Mouse (Mus musculus) stomach, embryonic 16.5 days (tissue): ENCODE measurements around the gene Pck2. TPM values are rescaled to one million over a fixed set of nuclear protein-coding genes. Genes with fewer than 3 reads are reported as not detected.
A peak's percentile ranks its signal among the peaks of the same experiment; 100 is the strongest.

Source experiments
- ATAC-seq: fragments of 200-750 bp; cut with Nextera tagmentation; 2 replicates; pipeline ENCODE4 v1.8.0; 2017; ENCODE audit warnings: moderate number of reproducible peaks, moderate TSS enrichment; ENCODE audit not compliant: insufficient read depth, low FRiP score
- H3K27ac ChIP-seq: fragments of 300-500 bp; sonication (generic); 2 replicates; pipeline ENCODE4 v1.5.1; 2014; ENCODE audit warnings: low read length
- H3K27me3 ChIP-seq: fragments of 300-500 bp; sonication (generic); 2 replicates; pipeline ENCODE4 v1.6.1; 2014; ENCODE audit warnings: low read length, control low read depth, mixed read lengths; ENCODE audit not compliant: control insufficient read depth, insufficient read depth
- H3K36me3 ChIP-seq: fragments of 300-500 bp; sonication (generic); 2 replicates; pipeline ENCODE4 v1.6.1; 2014; ENCODE audit warnings: low read length; ENCODE audit not compliant: control insufficient read depth, insufficient read depth
- H3K4me1 ChIP-seq: fragments of 300-500 bp; sonication (generic); 2 replicates; pipeline ENCODE4 v1.6.1; 2014; ENCODE audit warnings: low read length, control low read depth, mixed read lengths; ENCODE audit not compliant: control insufficient read depth, insufficient read depth
- H3K4me2 ChIP-seq: fragments of 300-500 bp; sonication (generic); 2 replicates; pipeline ENCODE4 v1.6.1; 2014; ENCODE audit warnings: low read depth, low read length, mixed read lengths
- H3K4me3 ChIP-seq: fragments of 300-500 bp; sonication (generic); replicated peaks from 2 replicates; pipeline ENCODE4 v1.5.1; 2014; ENCODE audit warnings: mild to moderate bottlenecking, low read length
- H3K9ac ChIP-seq: fragments of 300-500 bp; sonication (generic); 2 replicates; pipeline ENCODE4 v1.6.1; 2014; ENCODE audit warnings: low read length
- H3K9me3 ChIP-seq: fragments of 300-500 bp; sonication (generic); replicated peaks from 2 replicates; pipeline ENCODE4 v1.6.1; 2016; ENCODE audit warnings: low read length, control low read depth; ENCODE audit not compliant: control insufficient read depth
- WGBS: fragments of 180-500 bp; shearing (Covaris S2); extraction: QIAGEN DNeasy Blood & Tissue Kit; methylation state at CpG from one replicate; pipeline ENCODE4 v1.1.7; 2014; 5-methylcytosine and 5-hydroxymethylcytosine counted together
- polyA plus RNA-seq: library from polyadenylated mRNA; unstranded; fragments of >200 nt; fragmentation: Nextera tagmentation; extraction: Ambion mirVana; gene quantifications from 2 replicates; pipeline ENCODE4 v1.2.1, GENCODE M21; 2015

Pck2 gene
- 50.1 and 54.5 TPM in 2 replicates for polyA plus RNA-seq

GRCm38 (mm10) chr14:55540067-55540786 is at the start of gene Pck2:
Gene Pck2 (plus strand): TSS chr14:55540266.
- Histone ChIP-seq H3K27ac (peak within 1 kb of the TSS; percentile 91), H3K9ac (peak within 1 kb of the TSS; percentile 76), H3K4me2 (peak within 1 kb of the TSS; percentile 53), H3K9me3 (no peaks in the 10 kb centered on the region), H3K27me3 (no peaks in the 10 kb centered on the region), H3K36me3 (no peaks in the 10 kb centered on the region; the same call in 1 of the 2 replicates), H3K4me3 (peak within 1 kb of the TSS; percentile 56), H3K4me1 (peaks cover 14% of the 10 kb centered on the region)
- ATAC-seq = peak; percentile 95
- WGBS = under 1% methylated on average over 32 of the region's 32 CpGs

- Histone ChIP-seq H3K27ac (peak within 1 kb of the TSS; percentile 35; the same call in 1 of the 2 replicates), H3K4me2 (peak within 1 kb of the TSS; percentile 97), H3K27me3 (no peaks in the 10 kb centered on the region), H3K4me1 (no peaks in the 10 kb centered on the region; the same call in 1 of the 2 replicates), H3K4me3 (peak within 1 kb of the TSS; percentile 71), H3K9ac (peak within 1 kb of the TSS; percentile 73), H3K36me3 (0 out of 2 replicates have a peak, but pooled peaks cover 5% of the 10 kb centered on the region), H3K9me3 (no peaks in the 10 kb centered on the region)
- peak; percentile 82 for ATAC-seq
- 1% methylated on average over 68 of the region's 68 CpGs for WGBS
Observed at GRCm38 (mm10) chr14:55490361-55491201, 49.5 kb upstream of the Pck2 start, which contains the start of gene Carmil3. Gene Carmil3 (plus strand): TSS chr14:55490651.

GRCm38 (mm10) chr14:55491291-55491833 is 48.7 kb upstream of the Pck2 start:
- Histone ChIP-seq H3K36me3 (0 out of 2 replicates have a peak, but pooled peaks cover 5% of the 10 kb centered on the region), H3K4me2 (peak overlapping the region; percentile 97), H3K9ac (peak overlapping the region; percentile 73), H3K27me3 (no peaks in the 10 kb centered on the region), H3K4me1 (no peaks in the 10 kb centered on the region; the same call in 1 of the 2 replicates), H3K27ac (peak overlapping the region; percentile 35; the same call in 1 of the 2 replicates), H3K4me3 (peak overlapping the region; percentile 71), H3K9me3 (no peaks in the 10 kb centered on the region)
- under 1% methylated on average over 30 of the region's 30 CpGs for WGBS
- peak; percentile 83 for ATAC-seq

- H3K4me1 ChIP-seq = no peaks in the 10 kb centered on the region; the same call in 1 of the 2 replicates
- no peak overlapping the region for H3K9ac ChIP-seq
- H3K27me3 ChIP-seq = no peaks in the 10 kb centered on the region
- H3K9me3 ChIP-seq = no peaks in the 10 kb centered on the region
- H3K27ac ChIP-seq = no peak overlapping the region
- ATAC-seq = no peak
- H3K4me3 ChIP-seq = no peak overlapping the region
- H3K36me3 ChIP-seq = 0 out of 2 replicates have a peak, but pooled peaks cover 5% of the 10 kb centered on the region
- 39% methylated on average over 3 of the region's 3 CpGs for WGBS
- H3K4me2 ChIP-seq = peak overlapping the region; percentile 97; the same call in 1 of the 2 replicates
Observed at GRCm38 (mm10) chr14:55492103-55492502, 48.0 kb upstream of the Pck2 start.

GRCm38 (mm10) chr14:55495509-55496240 is 44.4 kb upstream of the Pck2 start:
- H3K27me3 ChIP-seq = no peaks in the 10 kb centered on the region
- no peak for ATAC-seq
- WGBS = 75% methylated on average over 17 of the region's 20 CpGs

GRCm38 (mm10) chr14:55496761-55497448 is 43.2 kb upstream of the Pck2 start:
- ATAC-seq = no peak; the same call in 1 of the 2 replicates
- H3K27ac ChIP-seq = no peak overlapping the region
- no peak overlapping the region for H3K9ac ChIP-seq
- no peak overlapping the region for H3K4me3 ChIP-seq
- no peaks in the 10 kb centered on the region for H3K9me3 ChIP-seq
- H3K27me3 ChIP-seq = no peaks in the 10 kb centered on the region
- no peak overlapping the region for H3K4me2 ChIP-seq
- H3K36me3 ChIP-seq = no peaks in the 10 kb centered on the region
- WGBS = 71% methylated on average over 16 of the region's 16 CpGs
- 0 out of 2 replicates have a peak, but pooled peaks cover 3% of the 10 kb centered on the region for H3K4me1 ChIP-seq

More at GRCm38 (mm10) chr14:55495509-55496240, 44.4 kb upstream of the Pck2 start:
- H3K4me3 ChIP-seq = no peak overlapping the region
- H3K27ac ChIP-seq = no peak overlapping the region
- H3K4me2 ChIP-seq = no peak overlapping the region
- no peaks in the 10 kb centered on the region for H3K36me3 ChIP-seq
- no peak overlapping the region for H3K9ac ChIP-seq
- H3K4me1 ChIP-seq = peaks cover 3% of the 10 kb centered on the region; the same call in 1 of the 2 replicates
- H3K9me3 ChIP-seq = no peaks in the 10 kb centered on the region

GRCm38 (mm10) chr14:55497449-55497821 is 42.6 kb upstream of the Pck2 start:
- Histone ChIP-seq H3K9me3 (no peaks in the 10 kb centered on the region), H3K36me3 (no peaks in the 10 kb centered on the region), H3K4me2 (no peak overlapping the region), H3K9ac (peak overlapping the region; percentile 30; the same call in 1 of the 2 replicates), H3K4me1 (0 out of 2 replicates have a peak, but pooled peaks cover 3% of the 10 kb centered on the region), H3K27me3 (no peaks in the 10 kb centered on the region), H3K27ac (no peak overlapping the region), H3K4me3 (no peak overlapping the region)
- 21% methylated on average over 6 of the region's 6 CpGs for WGBS
- ATAC-seq = peak; percentile 49; the same call in 1 of the 2 replicates

GRCm38 (mm10) chr14:55505612-55506011 is 34.5 kb upstream of the Pck2 start:
- Histone ChIP-seq H3K4me2 (no peak overlapping the region), H3K27ac (no peak overlapping the region), H3K36me3 (no peaks in the 10 kb centered on the region), H3K27me3 (0 out of 2 replicates have a peak, but pooled peaks cover under 1% of the 10 kb centered on the region), H3K9me3 (no peaks in the 10 kb centered on the region), H3K4me3 (no peak overlapping the region), H3K9ac (no peak overlapping the region), H3K4me1 (peaks cover under 1% of the 10 kb centered on the region; the same call in 1 of the 2 replicates)
- WGBS = 82% methylated on average over 9 of the region's 9 CpGs
- no peak for ATAC-seq
